Mouse (Mus musculus) forebrain, embryonic 12.5 days (tissue): Measurements from ENCODE around the gene Colca2. TPM values are rescaled to one million over a fixed set of nuclear protein-coding genes. Genes with fewer than 3 reads are reported as not detected.
A peak's percentile ranks its signal among the peaks of the same experiment; 100 is the strongest.

Experiments
- ATAC-seq: fragments of 200-750 bp; cut with Nextera tagmentation; 2 replicates; pipeline ENCODE4 v1.8.0; 2017; ENCODE audit warnings: moderate TSS enrichment; ENCODE audit not compliant: low FRiP score
- H3K27ac ChIP-seq: fragments of 300-500 bp; sonication (generic); 2 replicates; pipeline ENCODE4 v1.5.1; 2016; ENCODE audit warnings: mild to moderate bottlenecking
- H3K27me3 ChIP-seq: fragments of 300-500 bp; sonication (generic); 2 replicates; pipeline ENCODE4 v1.6.1; 2016; ENCODE audit warnings: mild to moderate bottlenecking
- H3K36me3 ChIP-seq: fragments of 300-500 bp; sonication (generic); replicated peaks from 2 replicates; pipeline ENCODE4 v1.6.1; 2016; ENCODE audit warnings: mild to moderate bottlenecking
- H3K4me1 ChIP-seq: fragments of 300-500 bp; sonication (generic); 2 replicates; pipeline ENCODE4 v1.6.1; 2016
- H3K4me2 ChIP-seq: fragments of 300-500 bp; sonication (generic); 2 replicates; pipeline ENCODE4 v1.6.1; 2016; ENCODE audit warnings: mild to moderate bottlenecking, moderate library complexity
- H3K4me3 ChIP-seq: fragments of 300-500 bp; sonication (generic); replicated peaks from 2 replicates; pipeline ENCODE4 v1.5.1; 2016; ENCODE audit warnings: mild to moderate bottlenecking
- H3K9ac ChIP-seq: fragments of 300-500 bp; sonication (generic); 2 replicates; pipeline ENCODE4 v1.6.1; 2016; ENCODE audit warnings: mild to moderate bottlenecking
- H3K9me3 ChIP-seq: fragments of 300-500 bp; sonication (generic); 2 replicates; pipeline ENCODE4 v1.6.1; 2016
- WGBS: fragments of 180-500 bp; shearing (Covaris S2); methylation state at CpG from one replicate; pipeline ENCODE4 v1.1.7; 2016; 5-methylcytosine and 5-hydroxymethylcytosine counted together
- polyA plus RNA-seq: library from polyadenylated mRNA; unstranded; fragments of >200 nt; fragmentation: Nextera tagmentation; extraction: Ambion mirVana; gene quantifications from 2 replicates; pipeline ENCODE4 v1.2.1, GENCODE M21; 2016

The Colca2 gene
- 1.0 and 1.6 TPM in 2 replicates for polyA plus RNA-seq

DNA sequence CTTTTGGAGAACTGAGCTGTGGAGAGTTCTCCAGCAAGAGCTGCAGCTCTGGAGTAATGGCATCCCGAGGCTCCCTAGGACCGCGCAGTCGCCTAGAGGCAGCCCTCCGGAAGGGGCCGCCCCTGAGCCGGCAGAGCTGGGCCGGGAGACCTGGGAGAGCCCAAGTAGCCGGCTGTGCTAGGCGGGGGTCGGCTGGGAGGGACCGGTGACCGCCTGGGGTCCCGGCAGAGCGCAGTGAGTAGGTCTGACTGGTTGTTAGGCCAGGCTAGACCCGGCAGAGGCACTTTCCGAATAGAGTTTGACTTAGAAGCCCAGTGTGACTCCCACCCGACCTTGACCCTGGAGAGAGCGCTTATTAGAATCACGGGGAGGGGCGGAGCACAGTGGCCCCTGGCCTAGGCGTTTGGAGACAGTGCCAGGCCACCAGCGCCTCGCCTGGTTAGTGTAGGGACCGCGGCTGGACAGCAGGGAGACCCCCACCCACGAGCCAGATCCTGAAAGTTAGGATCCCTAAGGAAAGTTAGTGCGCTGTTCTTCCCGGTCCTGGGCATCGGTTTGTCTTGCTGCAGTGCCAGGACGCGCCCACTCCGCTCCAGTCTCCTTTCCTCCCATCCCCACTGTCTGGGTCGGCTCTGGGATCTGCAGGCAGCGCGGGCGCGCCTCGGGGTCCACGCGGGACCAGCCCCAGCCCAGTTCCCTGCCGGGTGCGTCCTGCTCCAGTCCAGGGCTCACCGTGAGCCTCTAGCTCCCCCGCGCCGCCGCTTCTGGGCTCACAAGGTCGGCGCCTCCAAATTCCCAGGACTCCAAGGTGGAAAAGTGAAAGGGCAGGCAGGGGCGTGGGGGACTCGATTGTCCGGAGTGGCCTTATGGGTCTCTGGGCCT, at the start of gene Colca2:
Gene Colca2 (minus strand): TSS at position 70 of the 882 bp plus-strand sequence.
- H3K27me3 ChIP-seq, result peaks cover 29% of the 10 kb centered on the region
- H3K9ac ChIP-seq, result peak within 1 kb of the TSS; percentile 58
- peaks cover 15% of the 10 kb centered on the region for H3K4me1 ChIP-seq
- peak; percentile 96 for ATAC-seq
- peak within 1 kb of the TSS; percentile 54 for H3K4me3 ChIP-seq
- H3K36me3 ChIP-seq, result no peaks in the 10 kb centered on the region
- no peak within 1 kb of the TSS for H3K27ac ChIP-seq
- peak within 1 kb of the TSS; percentile 87 for H3K4me2 ChIP-seq
- H3K9me3 ChIP-seq, result no peaks in the 10 kb centered on the region
- 1% methylated on average over 53 of the region's 53 CpGs for WGBS

DNA sequence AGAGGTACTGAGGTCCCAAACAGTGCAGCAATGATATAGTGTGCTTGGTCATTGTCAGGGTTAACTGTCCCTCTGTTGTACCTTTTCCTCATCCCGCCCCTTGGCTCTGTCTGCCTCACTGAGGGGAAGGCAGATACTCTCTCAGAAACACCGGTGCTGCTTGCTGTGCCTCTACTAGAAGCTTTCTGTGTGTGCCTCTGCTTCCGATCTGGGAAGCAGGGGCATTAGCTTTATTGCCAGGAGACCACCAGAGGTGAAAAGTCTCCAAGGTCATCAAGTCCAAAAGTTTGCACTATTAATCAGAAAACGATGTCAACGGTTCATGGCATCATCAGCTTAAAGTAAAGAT, 49.2 kb upstream of the Colca2 start:
- WGBS, result 91% methylated on average over 5 of the region's 5 CpGs
- Histone ChIP-seq H3K27ac (no peak overlapping the region), H3K27me3 (no peaks in the 10 kb centered on the region), H3K9me3 (no peaks in the 10 kb centered on the region), H3K4me1 (no peaks in the 10 kb centered on the region), H3K9ac (no peak overlapping the region), H3K4me2 (no peak overlapping the region), H3K36me3 (no peaks in the 10 kb centered on the region), H3K4me3 (no peak overlapping the region)
- ATAC-seq, result no peak

DNA sequence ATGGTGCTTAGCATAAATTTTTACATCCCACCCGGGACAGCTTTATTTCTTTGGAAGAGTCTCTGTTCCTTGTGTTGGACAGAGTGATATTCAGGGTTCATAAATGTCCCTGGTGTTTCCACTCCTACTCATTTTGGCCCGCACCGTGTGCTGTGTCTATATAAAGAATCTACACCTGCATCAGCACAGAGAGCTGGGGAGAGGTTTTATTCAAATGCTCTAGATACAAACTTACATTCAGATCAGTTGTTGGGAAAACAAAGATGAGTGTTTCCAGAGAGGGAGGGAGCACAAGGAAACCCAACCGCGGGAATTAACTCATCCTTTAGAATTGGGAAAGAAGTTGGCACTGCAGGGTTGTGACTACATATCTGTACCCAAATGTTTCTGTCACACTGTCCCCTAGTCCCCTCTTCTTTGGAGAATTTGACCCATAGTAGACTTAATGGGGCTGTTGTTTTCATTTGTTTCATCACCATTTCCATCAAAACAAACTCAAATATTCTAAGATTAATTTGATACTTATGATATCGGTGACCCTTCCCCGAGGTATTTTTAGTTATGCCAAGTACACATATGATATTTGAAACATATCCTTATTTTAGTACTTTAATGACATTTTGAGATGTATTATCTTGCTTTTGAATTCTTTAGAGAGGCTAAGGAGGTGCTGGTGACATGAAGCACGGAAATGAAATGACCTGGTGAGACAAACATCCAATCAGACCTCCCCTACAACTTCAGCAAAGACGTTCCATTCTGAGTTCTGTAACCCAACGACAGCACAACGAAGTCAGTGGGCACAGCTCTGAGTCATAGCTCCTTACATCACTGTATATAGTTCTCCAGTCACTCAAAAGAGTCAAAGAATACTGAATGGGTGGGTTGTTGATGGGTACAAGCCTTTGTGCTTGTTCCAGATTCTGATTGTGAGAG, 48.5 kb upstream of the Colca2 start:
- H3K9me3 ChIP-seq, result no peaks in the 10 kb centered on the region

DNA sequence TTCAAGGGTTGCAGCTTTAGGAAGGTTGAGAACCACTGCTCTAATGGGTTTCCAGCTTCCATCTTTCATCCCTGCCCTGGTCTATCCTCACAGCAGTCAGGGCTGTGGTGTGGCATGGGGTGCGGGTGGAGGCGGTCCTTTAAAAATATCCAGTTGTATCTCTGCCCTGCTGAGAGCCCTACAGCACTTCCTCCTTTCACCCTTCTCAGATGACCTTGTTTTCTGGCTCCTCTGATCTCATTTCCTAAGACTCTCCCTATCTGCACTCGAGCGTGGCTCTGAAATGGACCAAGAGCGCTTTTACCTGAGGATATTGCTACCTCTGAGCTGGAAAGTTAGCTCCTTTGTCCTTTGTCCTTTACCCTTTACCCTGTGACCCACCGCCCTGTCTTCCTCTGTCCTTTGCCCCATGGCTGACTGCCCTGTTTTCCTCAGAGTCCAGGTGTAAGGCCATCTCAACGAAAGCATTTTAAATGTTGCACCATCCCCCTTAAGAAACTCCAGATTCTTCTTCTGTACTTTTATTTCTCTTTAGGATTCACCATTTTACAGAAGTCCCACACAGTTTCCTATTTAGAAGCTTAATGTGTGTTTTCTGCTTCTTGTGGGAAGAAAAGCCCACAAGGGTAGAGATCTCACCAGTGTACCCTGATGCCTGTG, 46.2 kb upstream of the Colca2 start:
- 87% methylated on average over 7 of the region's 7 CpGs for WGBS
- Histone ChIP-seq H3K9me3 (no peaks in the 10 kb centered on the region), H3K27me3 (no peaks in the 10 kb centered on the region), H3K4me1 (no peaks in the 10 kb centered on the region), H3K9ac (no peak overlapping the region), H3K27ac (no peak overlapping the region), H3K4me3 (no peak overlapping the region), H3K4me2 (no peak overlapping the region), H3K36me3 (no peaks in the 10 kb centered on the region)
- ATAC-seq, result no peak

More for the DNA sequence above, 48.5 kb upstream of the Colca2 start:
- no peaks in the 10 kb centered on the region for H3K4me1 ChIP-seq
- H3K27ac ChIP-seq, result no peak overlapping the region
- no peak overlapping the region for H3K4me3 ChIP-seq
- no peak for ATAC-seq
- WGBS, result 89% methylated on average over 11 of the region's 11 CpGs
- H3K9ac ChIP-seq, result no peak overlapping the region
- H3K36me3 ChIP-seq, result no peaks in the 10 kb centered on the region
- H3K4me2 ChIP-seq, result no peak overlapping the region
- H3K27me3 ChIP-seq, result no peaks in the 10 kb centered on the region

DNA sequence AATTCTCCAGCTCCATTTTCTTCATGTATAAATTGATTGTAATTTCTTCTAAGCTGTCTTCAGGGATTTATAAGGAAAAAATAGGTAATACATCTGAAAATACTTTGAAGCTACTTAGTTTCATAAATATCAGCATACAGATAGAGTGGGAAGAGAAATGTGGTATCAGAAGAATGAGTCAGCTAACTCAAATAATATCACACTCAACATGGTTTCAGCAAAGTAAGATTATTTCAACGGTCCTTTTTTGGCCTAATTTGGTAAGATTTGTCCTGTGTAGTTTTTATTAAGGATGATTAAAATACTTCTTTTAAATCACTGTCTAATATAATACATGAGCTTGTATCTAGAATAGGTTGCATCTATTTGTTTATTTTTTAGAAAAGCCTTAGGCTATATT, 41.7 kb upstream of the Colca2 start:
- no peaks in the 10 kb centered on the region for H3K4me1 ChIP-seq
- no peak overlapping the region for H3K9ac ChIP-seq
- no peak overlapping the region for H3K4me2 ChIP-seq
- no peaks in the 10 kb centered on the region for H3K27me3 ChIP-seq
- no peaks in the 10 kb centered on the region for H3K9me3 ChIP-seq
- H3K36me3 ChIP-seq, result no peaks in the 10 kb centered on the region
- H3K27ac ChIP-seq, result no peak overlapping the region
- H3K4me3 ChIP-seq, result no peak overlapping the region
- ATAC-seq, result no peak
- WGBS, result 95% methylated on average over 1 of the region's 1 CpGs

- Histone ChIP-seq H3K4me3 (no peak overlapping the region), H3K9ac (no peak overlapping the region), H3K4me2 (no peak overlapping the region), H3K27me3 (no peaks in the 10 kb centered on the region), H3K9me3 (no peaks in the 10 kb centered on the region), H3K36me3 (no peaks in the 10 kb centered on the region), H3K27ac (no peak overlapping the region), H3K4me1 (no peaks in the 10 kb centered on the region)
- no peak for ATAC-seq
- 83% methylated on average over 4 of the region's 4 CpGs for WGBS
Observed at GRCm38 (mm10) chr9:51318246-51318645, 39.9 kb upstream of the Colca2 start.

GRCm38 (mm10) chr9:51317322-51317721, 39.0 kb upstream of the Colca2 start:
- Histone ChIP-seq H3K4me1 (no peaks in the 10 kb centered on the region), H3K9ac (no peak overlapping the region), H3K36me3 (no peaks in the 10 kb centered on the region), H3K4me3 (no peak overlapping the region), H3K27ac (no peak overlapping the region), H3K4me2 (no peak overlapping the region), H3K27me3 (no peaks in the 10 kb centered on the region), H3K9me3 (no peaks in the 10 kb centered on the region)
- 93% methylated on average over 4 of the region's 4 CpGs for WGBS
- ATAC-seq, result no peak

DNA sequence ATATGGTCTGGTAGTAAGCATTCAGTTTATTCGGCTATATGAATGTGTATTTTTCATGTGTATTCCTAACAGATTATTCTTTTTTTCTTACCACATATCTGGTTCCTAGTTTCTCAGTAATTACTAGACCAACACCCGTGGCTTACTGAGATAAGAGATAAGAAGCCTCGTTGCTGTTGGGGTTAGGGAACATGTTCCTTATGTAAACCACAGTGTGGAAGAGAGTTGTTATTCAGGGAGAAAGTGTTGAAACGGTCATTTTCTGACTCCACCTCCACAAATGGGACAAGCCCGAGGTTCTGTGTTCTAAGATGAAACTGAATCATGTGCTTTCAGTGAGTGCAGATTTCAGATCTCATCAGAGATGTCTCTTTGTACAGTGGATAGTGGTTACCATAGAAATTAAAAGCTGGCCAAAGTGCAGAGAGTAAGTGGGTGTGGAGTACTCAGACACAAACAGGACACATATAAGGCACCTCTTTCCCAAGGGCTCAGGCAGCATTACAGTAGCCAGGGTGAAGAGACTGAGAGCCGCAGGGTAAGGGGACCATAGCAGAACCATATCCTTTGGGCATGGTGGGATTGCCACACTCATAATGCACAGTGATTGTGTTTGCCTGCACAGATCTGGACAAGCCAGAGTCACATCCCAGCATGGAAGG, 37.2 kb upstream of the Colca2 start:
- Histone ChIP-seq H3K27ac (no peak overlapping the region), H3K27me3 (no peaks in the 10 kb centered on the region), H3K9me3 (no peaks in the 10 kb centered on the region), H3K36me3 (no peaks in the 10 kb centered on the region), H3K4me3 (no peak overlapping the region), H3K4me1 (no peaks in the 10 kb centered on the region), H3K9ac (no peak overlapping the region), H3K4me2 (no peak overlapping the region)
- ATAC-seq, result no peak
- WGBS, result 84% methylated on average over 6 of the region's 6 CpGs

- Histone ChIP-seq H3K9me3 (no peaks in the 10 kb centered on the region), H3K27me3 (no peaks in the 10 kb centered on the region), H3K9ac (no peak overlapping the region), H3K27ac (no peak overlapping the region), H3K4me3 (no peak overlapping the region), H3K4me2 (no peak overlapping the region), H3K4me1 (no peaks in the 10 kb centered on the region), H3K36me3 (no peaks in the 10 kb centered on the region)
- 65% methylated on average over 18 of the region's 18 CpGs for WGBS
- no peak for ATAC-seq
Observed at GRCm38 (mm10) chr9:51312554-51313317, 34.4 kb upstream of the Colca2 start.

DNA sequence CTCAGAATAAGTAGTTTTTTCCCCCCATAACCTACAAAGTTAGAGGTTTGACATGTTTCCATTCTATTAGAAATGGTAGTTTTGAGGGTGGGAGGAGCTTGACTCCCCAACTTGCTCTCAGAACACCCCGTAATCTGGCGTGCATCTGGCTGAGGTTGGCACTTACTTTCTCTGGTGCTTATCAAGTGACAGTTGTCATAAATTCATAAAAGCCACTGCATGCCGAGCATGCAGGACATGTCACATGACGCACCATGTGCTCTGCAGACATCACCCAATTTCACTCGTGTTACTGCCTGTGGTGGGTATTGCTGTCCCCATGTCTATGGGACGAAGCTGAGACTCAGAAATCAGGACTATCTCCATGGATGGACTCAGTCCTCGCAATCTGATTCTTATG, 32.1 kb upstream of the Colca2 start:
- Histone ChIP-seq H3K27me3 (no peaks in the 10 kb centered on the region), H3K4me2 (no peak overlapping the region), H3K27ac (no peak overlapping the region), H3K4me1 (no peaks in the 10 kb centered on the region), H3K9me3 (no peaks in the 10 kb centered on the region), H3K36me3 (no peaks in the 10 kb centered on the region), H3K4me3 (no peak overlapping the region), H3K9ac (no peak overlapping the region)
- WGBS, result 93% methylated on average over 7 of the region's 7 CpGs
- no peak for ATAC-seq

DNA sequence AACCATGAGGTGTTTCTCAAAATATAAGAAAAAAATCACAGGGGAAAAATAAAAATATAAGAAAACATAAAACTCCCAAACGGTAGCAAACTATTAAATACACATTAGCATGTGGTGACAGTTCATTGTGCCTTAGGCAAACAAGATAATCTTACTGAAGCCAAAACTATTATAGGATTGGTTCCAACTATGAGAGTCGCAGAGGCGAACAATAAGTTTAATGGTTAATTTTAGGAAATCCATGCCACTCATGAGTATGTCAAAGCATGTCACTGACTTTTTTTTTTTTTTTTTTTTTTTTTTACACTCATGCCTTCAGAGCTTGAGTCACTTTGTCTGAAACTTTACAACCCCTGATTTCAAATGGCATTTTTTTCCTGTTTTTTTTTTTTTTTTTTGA, 28.0 kb upstream of the Colca2 start:
- Histone ChIP-seq H3K4me3 (no peak overlapping the region), H3K4me2 (no peak overlapping the region), H3K4me1 (no peaks in the 10 kb centered on the region), H3K9me3 (no peaks in the 10 kb centered on the region), H3K9ac (no peak overlapping the region), H3K27me3 (no peaks in the 10 kb centered on the region), H3K36me3 (no peaks in the 10 kb centered on the region), H3K27ac (no peak overlapping the region)
- ATAC-seq, result no peak
- WGBS, result 91% methylated on average over 3 of the region's 3 CpGs
